Mouse (Mus musculus) CD4-positive, CD25-positive, alpha-beta regulatory T cell, adult 2 months (primary cell): Measurements from ENCODE around the gene Fam114a2.

Source experiments
- DNase-seq: peaks from one replicate; pipeline ENCODE4 v3.0.0-alpha.2; 2012; ENCODE audit warnings: low read depth, low spot score

The Fam114a2 gene

DNA sequence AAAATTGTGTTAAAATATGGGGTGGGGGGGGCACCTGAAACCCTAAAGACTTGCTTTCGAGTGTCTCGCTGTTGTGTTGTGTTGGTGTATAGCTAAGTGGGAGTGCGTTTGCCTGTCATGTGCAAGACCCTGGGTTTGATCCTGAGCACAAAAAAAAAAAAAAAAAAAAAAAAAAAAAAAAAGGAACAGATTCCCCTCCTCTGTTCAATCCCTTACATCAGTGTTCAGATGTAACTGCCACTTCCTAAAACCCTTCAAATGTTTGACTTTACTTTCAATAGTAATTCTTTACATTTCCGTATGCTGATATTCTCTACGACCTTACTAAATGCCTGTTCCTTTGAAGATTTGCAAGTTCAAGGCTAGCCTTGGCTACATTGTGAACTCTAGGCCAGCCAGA is 887 bp upstream of the Fam114a2 start:
- no peak for DNase-seq

DNA sequence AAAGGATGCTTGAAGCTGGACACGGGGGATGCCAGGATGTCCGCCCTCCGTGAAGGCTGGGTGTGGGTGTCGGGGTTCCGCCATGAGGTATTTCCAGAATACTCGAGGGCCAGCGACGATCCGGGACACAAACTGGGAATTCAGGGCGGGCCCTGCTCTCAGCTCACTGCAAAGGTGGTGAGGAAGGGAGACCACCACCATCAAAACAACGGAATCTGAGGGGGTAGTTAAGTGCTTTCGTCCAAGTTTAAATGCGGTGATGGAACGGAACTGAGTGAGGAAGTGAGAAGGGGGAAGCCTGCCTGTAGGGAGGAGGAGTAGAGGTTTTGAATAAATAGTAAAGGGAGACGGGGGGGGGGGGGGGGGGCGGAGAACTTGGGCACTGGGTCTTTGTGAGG is 333 bp upstream of the Fam114a2 start:
- no peak for DNase-seq

DNA sequence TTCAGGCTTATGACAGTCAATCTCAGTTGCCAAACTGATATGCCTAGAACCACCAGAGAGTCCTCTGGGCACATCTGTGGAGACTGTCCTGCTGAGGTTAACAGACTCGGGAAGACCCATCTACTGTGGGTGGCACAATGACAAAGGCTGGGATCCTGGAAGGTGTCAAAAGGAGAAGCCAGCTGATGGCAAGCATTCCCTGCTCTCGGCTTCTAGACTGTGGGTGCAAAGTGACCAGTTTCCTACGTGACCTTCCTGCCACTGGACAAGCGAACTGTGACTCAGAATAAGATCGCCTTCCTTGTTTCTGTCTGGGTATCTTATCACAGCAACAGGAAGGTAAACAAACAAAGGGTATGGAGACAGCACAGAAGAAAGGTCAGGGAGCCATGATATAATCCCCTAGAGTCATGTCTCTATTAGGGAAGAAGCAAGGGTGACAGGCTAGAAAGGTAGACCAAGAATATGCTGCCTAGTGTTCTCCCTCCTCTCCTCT is 1.4 kb downstream of the Fam114a2 start:
- no peak for DNase-seq

DNA sequence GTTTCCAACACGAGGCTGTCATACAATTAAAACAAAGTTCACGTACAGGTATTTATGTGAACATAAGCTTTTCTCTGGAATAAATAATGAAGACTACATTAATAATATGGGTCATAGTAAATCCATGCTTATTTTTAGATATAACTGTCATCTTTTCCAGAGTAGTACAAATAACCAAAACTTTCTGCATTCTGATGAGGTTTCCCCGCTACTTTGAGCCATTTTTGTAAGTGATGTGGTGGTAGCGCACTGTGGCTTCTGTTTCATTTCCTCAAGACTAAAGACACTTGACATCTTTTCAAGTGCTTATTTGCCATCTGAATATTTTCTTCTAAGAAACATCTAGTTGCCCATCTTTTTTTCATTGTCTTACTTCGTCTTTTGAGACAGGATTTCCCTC is 3.2 kb downstream of the Fam114a2 start:
- no peak for DNase-seq

DNA sequence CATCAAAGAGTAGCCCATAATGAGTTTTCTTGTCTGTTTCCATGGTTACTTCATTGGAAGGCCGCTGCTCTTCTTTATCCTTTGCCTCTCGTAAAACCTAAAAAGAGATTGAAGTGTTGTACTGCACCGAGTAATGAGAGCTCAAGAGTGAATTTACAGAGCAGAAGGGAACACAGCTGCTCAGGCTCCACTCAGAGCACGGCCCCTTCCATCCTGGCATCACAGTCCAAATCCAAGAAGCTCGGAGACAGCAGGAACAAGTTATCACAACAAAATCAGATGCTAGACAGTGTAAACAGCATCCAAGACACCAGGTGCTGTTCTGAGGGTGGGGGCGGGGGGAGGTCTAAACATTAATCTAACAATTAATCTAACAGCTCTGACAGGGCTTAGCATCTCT is 11.5 kb downstream of the Fam114a2 start:
- DNase-seq = no peak

DNA sequence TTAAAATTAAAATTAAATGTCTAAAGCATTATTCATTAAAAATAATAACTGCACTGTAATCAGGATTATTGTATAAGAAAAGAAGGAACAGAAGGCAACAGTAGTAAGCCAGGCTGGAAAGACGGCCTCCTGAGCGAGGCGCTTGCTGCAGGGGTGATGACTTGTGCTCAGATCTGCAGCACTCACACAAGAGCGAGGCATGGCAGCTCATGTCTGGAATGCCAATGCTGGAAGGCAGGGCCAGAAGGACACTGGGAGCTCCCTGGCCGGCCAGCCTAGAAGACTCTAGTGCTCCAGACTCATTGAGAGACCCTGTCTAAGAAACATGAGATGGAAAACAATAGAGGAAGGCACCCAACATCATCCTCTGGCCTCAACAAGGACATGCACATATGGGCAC is 15.3 kb downstream of the Fam114a2 start:
- no peak for DNase-seq

DNA sequence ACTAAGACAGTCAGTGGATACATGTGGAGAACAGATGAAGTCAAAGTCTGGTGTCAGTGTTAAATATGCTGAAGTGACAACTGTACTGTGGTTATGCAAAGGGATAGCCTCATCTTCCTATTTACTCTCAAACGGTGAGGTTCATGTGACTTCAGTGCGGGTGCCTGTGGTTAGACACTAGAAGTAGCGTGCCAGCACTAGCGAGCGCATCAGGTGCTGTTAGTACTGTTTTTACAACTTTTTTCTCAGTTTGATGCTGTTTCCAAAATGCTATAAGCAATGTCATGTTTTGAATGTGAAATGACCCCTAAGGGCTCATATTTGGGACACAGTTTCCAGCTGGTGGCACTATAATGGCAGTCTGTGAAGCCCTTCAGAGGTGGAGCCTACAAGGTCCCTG is 20.2 kb downstream of the Fam114a2 start:
- no peak for DNase-seq

DNA sequence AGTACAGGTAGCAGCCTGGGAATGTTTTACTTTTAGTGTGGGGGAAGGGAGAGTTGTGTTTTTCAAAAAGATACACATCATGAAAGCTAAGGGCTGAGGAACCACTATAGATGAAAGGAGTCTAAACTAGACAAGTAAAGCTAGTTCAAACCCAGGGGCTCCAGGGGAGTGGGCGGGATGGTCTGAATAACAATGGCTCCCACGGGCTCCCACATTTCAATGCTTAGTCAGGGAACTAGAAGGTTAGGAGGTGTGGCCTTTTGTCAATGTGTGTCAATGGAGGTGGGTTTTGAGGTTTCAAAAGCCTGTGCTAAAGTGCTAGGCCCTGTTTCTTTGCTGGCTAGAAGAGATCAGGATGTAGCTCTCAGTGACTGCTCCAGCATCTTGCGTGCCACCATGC is 20.7 kb downstream of the Fam114a2 start:
- no peak for DNase-seq

DNA sequence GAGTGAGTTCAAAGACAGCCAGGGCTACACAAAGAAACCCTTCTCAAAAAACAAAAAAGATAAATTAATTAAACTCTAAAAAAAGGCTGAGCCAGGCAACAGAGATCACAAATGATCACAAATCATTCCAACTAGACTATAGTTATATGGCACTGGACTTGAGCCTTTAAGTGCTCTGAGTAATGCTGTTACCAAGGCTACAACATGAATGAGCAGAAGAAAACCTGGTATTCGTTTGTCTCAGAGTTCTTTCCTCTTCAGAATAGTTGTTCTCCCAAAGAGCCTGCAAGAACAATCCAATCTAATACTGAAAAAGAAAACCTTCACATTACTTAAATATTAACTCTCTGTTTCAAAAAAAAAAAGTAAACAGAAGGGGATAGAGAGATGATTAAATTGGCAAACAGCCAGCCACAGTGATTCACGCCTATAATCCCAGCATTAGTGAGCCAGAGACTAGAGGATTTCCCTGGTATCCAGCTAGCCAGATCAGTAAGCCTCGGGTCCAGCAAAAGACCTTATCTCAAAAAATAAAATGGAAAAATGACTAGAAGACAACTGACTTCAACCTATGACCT is 21.9 kb downstream of the Fam114a2 start:
- DNase-seq = no peak

DNA sequence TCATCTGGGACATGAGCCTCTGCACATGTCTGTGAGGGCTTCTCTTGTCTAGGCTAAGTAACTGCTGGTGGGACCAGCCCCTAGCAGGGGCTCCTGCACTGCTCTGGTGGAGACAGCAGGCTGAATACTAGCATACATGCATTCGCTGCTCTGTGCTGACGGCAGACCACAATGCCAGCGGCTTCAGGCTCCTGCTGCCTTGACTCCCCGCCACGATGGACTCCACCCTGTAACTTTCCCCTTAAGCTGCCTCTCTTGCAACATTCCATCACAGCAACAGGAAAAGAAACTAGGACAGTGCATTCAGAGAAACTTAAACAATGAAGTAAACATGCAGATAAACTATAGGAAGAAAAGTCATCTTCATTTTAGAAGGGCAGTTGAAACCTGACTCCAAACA is 30.0 kb downstream of the Fam114a2 start:
- no peak for DNase-seq

DNA sequence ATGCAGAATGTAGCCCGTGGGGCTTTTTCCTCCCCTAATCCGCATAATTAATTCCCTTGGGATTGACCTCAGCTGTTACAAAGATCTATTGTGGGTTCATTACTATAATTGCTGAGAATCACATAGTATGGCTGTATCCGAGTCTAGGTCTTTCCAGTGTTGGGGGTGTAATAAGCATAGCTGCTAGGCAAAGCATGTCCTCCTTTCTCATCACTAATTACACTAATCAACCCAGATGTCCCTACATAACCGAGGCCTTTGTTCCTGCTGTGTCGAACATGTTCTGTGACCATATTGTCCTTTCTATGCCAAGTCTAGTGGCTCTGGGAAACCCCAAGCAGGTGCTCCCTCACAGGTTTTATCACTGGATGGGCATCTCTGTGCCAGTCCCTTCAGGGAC is 40.3 kb downstream of the Fam114a2 start:
- DNase-seq = no peak

DNA sequence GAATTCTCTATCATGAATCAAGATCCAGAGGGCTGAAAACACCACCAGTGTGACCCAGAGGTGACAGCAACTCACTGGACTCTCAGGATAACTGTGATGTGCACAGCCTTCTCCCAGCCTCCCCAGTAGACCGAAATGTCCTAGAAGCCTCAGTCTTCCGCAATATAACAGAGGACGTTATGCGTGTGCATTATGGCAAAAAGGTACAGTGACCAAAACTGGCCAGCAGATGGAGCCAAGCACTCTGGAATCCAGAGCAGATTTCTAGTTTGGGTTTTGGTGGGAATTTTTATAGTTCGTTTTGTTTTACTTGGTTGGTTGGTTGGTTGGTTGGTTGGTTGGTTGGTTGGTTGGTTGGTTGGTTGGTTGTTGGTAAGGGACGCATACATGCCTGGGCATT is 43.3 kb downstream of the Fam114a2 start:
- DNase-seq = peak; percentile 56

DNA sequence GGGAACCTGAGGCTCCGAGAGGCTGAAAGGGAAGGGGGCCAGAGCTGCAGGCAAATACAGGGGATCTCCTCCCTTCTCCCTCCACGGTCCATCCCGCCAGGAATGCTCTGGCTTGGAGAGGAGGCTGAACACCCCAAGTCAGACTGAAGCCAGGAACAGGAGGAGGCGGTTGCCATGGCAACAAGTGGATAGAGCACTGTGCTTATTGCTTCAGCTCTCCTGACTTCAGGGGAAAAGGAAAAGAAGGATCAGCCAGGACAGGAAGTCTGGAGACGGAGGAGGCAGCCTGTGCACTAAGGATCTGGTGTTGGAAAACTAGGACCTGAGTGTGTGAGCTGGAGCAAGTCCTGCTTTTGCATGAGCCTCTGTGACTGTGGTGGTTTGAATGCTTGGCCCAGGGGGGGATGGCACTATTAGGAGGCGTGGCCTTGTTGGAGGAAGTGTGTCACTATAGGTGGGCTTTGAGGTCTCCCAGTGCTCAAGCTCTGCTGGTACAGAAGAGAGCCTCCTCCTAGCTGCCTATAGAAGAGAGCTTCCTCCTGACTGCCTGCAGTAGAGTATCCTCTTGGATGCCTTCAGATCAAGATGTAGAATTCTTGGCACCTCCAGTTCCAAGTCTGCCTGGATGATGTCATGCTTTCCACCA is 44.0 kb downstream of the Fam114a2 start:
- DNase-seq = no peak

DNA sequence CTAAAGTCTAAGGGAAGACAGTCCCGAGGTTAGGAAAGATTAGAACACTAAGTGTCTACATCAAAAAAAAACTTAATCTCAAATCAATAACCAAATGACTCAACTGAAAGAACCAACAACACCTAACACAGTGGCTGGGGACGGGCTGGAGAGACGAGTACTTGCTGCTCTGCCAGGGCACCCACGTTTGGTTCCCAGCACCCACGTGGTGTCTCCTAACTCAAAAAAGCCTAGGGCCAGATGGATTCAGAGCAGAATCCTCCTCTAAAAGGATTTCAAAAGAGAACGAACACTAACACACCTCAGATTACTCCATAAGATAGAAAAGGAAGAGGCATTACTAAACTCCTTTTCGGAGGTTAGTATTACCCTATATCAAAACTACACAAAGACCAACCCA is 47.4 kb downstream of the Fam114a2 start:
- DNase-seq = no peak

DNA sequence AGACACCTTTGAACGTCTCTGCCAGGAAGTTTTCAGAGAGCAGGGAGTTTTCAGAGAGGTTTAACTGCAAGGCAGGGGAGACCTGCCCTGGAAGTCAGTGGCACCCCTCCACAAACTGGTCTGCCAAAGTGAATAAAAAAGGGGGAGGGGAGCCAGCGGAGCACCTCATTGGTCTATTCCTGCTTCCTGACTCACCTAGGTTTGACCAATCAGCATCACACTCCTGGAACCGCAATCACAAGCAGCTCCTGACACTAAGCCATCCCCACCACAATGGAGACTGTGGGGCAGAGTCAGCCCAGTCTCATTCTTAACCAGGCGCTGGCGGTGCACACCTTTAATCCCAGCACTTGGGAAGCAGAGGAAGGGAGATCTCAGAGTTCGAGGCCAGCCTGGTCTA is 48.4 kb downstream of the Fam114a2 start:
- no peak for DNase-seq

DNA sequence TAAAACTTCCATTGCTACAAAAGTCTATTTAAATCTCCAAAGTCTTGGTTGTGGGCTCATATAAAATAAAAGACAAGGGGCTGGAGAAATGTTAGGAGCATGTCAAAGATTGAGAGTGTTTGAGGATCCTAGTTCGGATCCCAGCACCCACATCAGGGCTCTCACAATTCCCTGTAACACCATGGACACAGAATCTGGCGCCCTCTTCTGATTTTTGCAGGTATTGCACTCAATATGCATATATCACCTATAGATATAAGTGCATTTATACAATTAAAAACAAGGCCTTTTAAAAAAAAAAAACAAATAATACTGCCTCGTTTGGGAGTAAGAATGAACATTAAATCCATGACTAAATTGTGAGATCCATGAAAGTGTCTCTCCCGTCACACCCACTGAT is 49.7 kb downstream of the Fam114a2 start:
- peak; percentile 47 for DNase-seq

DNA sequence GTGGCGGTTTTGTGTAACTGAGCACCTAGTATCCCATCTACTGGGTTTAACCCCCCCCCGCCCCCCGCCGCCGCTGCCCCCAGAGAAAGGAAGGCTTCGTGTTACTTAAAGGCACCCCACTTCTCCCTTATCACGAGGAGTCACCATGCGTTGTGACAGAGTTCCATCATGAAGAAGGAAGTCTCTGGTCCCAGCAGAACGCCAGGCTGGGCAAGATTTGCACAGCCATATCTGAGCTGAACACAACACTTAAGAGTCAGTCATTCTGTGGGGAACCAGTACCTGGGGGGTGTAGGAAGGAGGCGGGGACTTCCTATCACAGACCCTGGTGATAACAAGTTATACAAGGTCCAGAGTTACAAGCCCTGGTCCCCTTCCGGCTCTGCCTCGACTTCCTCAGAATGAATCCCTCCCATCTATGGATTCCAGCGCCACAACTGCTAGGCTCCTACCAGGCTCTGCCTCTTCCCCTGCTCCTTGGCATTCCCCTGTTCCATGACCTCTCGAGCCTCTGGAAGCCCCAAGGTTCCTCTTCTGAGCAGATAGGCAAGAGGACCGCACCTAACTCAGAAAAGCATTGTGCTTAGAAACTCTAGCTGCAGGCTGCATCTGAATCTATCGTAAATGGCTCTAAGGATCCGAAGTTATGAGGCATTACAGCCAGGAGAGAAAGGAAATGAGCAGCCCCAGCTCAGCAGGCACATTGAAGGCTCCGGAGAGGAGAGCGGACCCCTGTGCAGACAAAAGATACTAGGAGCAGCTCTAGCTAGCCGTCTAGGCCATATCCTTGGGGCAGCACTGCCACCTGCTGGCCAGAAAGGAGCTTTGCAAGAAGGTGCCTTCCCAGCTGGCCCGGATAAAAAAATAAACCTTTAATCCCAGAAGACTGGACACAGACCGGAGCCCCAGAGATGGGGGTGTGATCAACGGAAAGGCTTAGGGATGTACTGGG is 51.0 kb downstream of the Fam114a2 start:
- DNase-seq = peak; percentile 80

DNA sequence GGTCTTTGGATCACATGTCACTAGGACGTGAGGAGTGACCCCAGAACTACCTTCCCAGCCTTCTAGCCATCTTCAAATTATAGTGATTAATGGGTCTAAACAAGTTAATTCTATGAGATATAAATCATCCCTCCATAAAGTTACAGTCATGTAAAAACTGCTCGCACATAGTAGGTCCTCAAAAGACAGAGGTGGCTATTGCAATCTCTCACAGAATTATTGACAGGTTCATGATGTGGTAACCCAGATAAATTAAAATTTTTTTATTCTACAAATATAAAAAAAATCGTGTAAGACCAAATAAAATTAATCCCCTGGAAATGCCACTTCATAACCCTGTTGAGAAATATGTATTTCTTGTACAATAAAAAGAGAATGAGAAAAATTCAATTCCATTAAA is 52.6 kb downstream of the Fam114a2 start:
- no peak for DNase-seq

DNA sequence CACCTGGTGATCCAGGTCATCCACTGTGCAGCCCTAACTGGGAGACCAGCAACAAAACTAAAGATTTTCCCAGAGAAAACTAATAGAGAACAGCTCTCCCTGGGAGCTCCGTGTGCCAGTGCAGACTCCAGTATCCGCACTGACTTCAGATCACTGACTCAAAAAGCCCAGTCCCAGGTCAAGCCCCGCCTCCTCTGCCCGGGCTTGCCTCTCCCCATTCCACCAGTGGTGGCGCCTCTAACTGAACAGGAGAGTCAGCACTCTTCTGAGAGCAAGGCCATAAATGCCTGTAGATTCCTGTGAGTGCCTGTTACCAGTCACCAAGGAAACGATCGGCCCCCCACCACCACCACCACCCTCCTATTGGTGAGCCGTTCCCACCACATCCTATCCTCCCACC is 53.4 kb downstream of the Fam114a2 start:
- peak; percentile 46 for DNase-seq

DNA sequence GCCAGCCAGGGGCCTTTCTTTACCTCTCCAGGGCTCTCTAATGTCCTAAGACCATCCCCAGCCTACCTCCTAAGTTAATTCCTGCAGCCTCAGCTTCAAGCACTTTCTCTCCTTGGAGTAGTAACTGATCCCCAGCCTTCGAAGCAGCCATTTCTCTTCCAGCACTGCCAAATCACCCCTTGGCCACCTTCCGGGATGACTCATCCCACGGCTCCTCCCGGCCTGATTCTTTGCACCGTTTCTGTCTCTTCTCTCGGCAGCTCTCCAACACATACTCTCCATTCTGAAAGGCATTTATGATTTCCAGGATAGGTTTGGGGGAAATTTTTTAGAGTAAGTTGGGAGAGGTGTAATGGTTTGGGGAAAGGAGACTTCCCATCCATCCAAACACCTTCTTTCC is 58.7 kb downstream of the Fam114a2 start:
- no peak for DNase-seq

DNA sequence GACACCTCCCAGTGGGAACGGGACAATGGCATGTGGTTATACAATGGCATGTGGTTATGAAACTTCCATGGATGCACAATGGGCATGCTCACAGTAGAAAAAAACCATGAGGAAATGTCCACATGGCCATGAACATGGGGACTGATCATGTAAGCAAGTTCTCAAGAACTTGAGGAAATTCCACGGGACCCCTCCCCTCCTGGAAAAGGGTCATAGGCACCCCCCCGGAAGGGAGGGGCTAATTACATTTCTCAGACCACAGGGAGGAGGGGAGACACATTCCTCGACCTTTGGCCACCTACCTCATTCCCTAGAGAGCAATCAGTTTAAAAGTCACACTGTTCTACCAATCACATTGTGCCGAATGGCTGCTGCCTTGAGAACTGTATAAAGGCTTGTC is 64.0 kb downstream of the Fam114a2 start:
- no peak for DNase-seq

DNA sequence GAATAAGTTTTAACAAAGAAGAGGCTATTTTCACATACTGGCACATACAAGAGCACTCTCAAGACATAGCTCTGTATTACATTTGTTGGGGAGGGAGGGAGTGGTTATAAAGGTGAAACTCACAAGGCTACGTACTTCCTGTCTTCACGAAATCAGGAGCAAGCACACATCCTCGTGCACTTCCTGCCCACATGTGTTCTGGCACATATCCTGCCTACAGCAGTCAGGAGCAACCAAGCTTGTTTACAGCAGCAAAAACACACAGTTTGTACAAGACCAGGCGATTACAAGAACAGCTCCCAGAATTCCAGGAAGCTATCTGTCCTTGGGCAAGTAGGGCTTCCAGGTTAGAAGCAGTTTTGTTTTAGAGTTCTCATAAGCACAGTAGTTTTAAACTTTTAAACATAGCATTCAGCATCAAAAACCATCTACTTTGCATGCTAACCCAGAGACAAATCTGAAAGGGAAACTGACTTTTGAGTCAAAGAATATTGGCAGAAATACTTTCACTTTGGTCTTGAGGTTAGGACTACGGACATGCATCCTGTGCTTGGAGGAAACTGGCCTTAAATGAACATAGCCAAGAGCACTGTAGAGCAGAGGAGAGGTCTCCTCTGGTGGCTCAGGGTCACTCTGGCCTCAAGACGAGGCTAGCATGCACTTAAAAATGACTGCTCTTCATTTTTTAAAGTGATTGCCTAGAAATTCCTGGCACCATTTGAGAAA is 73.0 kb downstream of the Fam114a2 start:
- peak; percentile 82 for DNase-seq
